Mouse (Mus musculus) small intestine, adult 2 months (tissue): ENCODE data around the gene Taok3. TPM values are rescaled to one million over a fixed set of nuclear protein-coding genes. Genes with fewer than 3 reads are reported as not detected.

Source experiments
- H3K27ac ChIP-seq: fragments of 200-500 bp; 2 replicates; pipeline ENCODE4 v1.5.1; 2012; ENCODE audit warnings: low read depth, low read length, control low read depth, inconsistent platforms; ENCODE audit not compliant: insufficient read depth
- H3K27me3 ChIP-seq: fragments of 200-500 bp; 2 replicates; pipeline ENCODE4 v1.6.1; 2012; ENCODE audit warnings: mild to moderate bottlenecking, moderate library complexity, low read length, inconsistent platforms; ENCODE audit not compliant: control insufficient read depth, insufficient read depth
- H3K36me3 ChIP-seq: fragments of 200-500 bp; 2 replicates; pipeline ENCODE4 v1.6.1; 2012; ENCODE audit warnings: mild to moderate bottlenecking, low read length, control low read depth, inconsistent platforms; ENCODE audit not compliant: control insufficient read depth, insufficient read depth
- H3K4me1 ChIP-seq: fragments of 200-500 bp; 2 replicates; pipeline ENCODE4 v1.6.1; 2012; ENCODE audit warnings: low read length, inconsistent platforms, mixed read lengths; ENCODE audit not compliant: control insufficient read depth, insufficient read depth, insufficient read length
- H3K4me3 ChIP-seq: fragments of 200-500 bp; 2 replicates; pipeline ENCODE4 v1.5.1; 2012; ENCODE audit warnings: low read depth, mild to moderate bottlenecking, control low read depth, inconsistent platforms, low read length, moderate library complexity
- CTCF ChIP-seq: fragments of 200-500 bp; IDR thresholded peaks from 2 replicates; pipeline ENCODE4 v1.5.1; 2012; ENCODE audit warnings: low read depth, mild to moderate bottlenecking, control low read depth, inconsistent platforms, low read length, moderate library complexity, mixed read lengths; ENCODE audit not compliant: insufficient replicate concordance, insufficient read length; ENCODE audit errors: extremely low read depth
- POLR2A ChIP-seq: fragments of 200-500 bp; IDR thresholded peaks from 2 replicates; pipeline ENCODE4 v1.6.1; 2012; ENCODE audit warnings: low read depth, mild to moderate bottlenecking, control low read depth, inconsistent platforms, low read length, moderate library complexity
- WGBS: fragments of 180-500 bp; shearing (Covaris S2); methylation state at CpG from one replicate; pipeline ENCODE4 v1.1.7; 2018; 5-methylcytosine and 5-hydroxymethylcytosine counted together
- polyA plus RNA-seq: library from polyadenylated mRNA; depleted of rRNA; stranded (reverse); fragments of >200 nt; gene quantifications from 2 replicates; pipeline ENCODE4 v1.2.3, GENCODE M21; 2012

The Taok3 gene
- polyA plus RNA-seq, 1 experiment, result 32.0 TPM

DNA sequence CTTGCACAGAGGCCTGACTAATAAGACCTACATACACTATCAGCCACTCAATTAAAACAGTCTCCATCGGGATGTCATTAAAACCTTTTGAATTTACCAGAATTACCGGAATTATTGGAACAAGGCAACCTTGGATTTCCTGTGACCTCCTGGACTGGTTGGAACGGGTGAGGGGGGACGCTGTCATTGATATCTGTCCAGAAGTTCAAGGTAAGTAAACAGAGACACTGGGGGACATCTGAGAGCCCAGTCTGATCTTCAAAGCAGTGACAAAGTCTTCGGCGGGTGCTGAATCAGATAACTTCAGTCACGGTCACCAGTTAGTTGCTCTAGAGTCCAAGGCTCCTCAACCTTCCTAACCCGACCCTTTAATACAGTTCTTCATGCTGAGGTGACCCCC lies 175.1 kb downstream of the Taok3 start:
- 83% methylated on average over 8 of the region's 8 CpGs for WGBS
- no peak for TF ChIP-seq POLR2A
- no peak for TF ChIP-seq CTCF
- Histone ChIP-seq H3K27me3 (no peaks in the 10 kb centered on the region), H3K36me3 (no peaks in the 10 kb centered on the region), H3K4me1 (no peaks in the 10 kb centered on the region), H3K4me3 (no peak overlapping the region), H3K27ac (no peak overlapping the region)

DNA sequence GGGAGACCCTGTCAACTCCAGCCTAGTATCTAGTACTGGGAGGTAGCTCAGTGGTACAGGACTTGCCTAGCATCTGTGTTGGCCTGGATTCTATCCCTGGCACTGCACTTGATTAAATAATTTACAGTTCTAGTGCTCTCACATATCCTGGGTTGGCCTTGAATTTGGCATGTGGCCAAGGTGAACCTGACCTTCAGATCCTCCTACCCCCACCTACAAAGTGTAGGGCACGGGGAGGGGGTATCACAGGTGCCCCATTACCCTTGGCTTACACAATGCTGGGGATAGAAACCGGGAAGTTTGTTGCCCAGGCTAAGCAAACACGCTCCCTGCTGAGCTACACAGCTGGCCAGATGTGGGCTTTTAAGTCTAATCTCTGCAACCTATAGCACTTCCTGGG lies 183.0 kb downstream of the Taok3 start:
- H3K27me3 ChIP-seq, result no peaks in the 10 kb centered on the region
- no peaks in the 10 kb centered on the region for H3K4me1 ChIP-seq
- H3K36me3 ChIP-seq, result no peaks in the 10 kb centered on the region
- H3K27ac ChIP-seq, result no peak overlapping the region
- TF ChIP-seq POLR2A, result no peak
- WGBS, result 23% methylated on average over 3 of the region's 3 CpGs
- H3K4me3 ChIP-seq, result no peak overlapping the region

DNA sequence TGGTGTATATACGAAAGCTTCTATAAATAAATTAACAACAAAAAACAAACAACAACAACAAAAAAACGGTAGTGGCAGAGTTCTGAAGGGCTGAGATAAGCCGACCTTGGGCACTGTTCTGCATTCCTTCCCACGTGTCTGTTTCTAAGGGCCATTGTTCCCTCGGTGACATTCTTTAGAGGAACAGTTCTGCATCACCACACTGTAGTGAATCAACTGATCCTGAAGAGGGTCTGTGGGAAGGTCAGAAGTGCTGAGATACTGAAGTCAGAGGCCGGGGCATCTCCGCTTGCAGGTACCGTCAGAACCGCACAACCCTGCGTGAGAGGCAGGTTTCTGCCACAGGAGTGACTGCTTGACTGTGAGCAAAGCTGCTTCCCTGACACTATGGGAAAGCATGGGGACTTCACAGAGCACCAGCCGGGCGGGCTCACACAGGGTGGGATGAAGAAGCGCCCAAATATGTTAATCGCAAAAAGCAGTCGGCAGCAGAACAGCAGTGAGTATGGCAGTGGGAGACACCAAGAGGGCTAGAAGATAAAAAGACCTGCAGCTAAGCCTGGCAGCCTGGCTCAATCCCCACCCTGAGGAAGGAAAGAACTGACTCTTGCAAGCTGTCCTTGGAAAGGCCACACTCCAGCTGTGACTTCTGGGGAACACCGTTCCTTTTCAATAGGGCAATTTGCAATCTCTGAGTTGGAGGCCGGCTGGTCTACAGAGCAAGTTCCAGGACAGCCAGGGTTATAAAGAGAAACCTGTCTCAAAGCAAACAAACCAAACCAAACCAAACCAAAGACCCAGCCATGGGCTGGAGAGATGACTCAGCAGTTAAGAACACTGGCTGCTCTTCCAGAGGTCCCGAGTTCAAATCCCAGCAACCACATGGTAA lies 184.0 kb downstream of the Taok3 start:
- Histone ChIP-seq H3K36me3 (no peaks in the 10 kb centered on the region), H3K4me3 (no peak overlapping the region), H3K27me3 (no peaks in the 10 kb centered on the region), H3K4me1 (no peaks in the 10 kb centered on the region), H3K27ac (no peak overlapping the region)
- no peak for TF ChIP-seq CTCF
- no peak for TF ChIP-seq POLR2A
- 62% methylated on average over 18 of the region's 18 CpGs for WGBS

DNA sequence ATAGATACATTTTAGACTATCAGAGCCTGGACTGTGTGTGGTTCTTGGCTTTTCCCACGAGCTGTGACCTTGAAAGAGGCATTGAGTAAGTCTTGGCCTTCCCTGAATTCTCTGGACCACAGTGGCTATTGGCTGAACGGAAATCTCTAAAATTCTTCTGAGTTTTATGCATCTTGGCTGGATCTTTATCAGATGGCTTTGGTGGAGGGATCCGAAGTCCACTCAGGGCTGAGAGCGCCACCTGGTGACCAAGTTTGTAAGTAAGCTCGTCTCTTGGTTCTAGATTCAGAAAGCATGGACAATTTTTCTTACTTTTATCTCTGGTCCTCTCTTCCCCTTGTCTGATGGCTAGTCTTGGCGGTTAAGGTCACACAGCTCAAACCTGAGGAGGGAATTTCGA lies 185.0 kb downstream of the Taok3 start:
- 37% methylated on average over 7 of the region's 7 CpGs for WGBS
- no peak for TF ChIP-seq POLR2A
- peak; percentile 77; the same call in 1 of the 2 replicates for TF ChIP-seq CTCF

DNA sequence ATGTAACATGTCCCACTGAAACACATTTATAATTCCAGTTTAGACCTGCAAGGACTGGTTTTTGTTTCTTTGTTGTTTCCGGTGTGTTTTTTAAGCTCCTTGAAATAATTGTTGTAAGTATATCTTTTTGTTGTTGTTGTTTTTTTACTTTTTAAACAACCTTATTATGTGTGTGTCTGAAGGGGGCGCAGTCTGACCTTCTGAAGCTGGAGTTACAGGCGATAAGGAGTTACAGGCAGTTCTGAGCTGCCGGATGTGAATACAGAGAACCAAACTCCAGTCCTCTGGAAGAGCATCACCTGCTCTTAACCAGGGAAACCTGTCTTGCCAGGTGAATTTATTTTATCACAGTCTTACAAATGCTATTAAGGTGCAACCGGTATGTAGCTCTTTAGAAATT lies 185.8 kb downstream of the Taok3 start:
- no peak overlapping the region for H3K27ac ChIP-seq
- 77% methylated on average over 5 of the region's 5 CpGs for WGBS
- no peaks in the 10 kb centered on the region for H3K27me3 ChIP-seq
- no peak overlapping the region for H3K4me3 ChIP-seq
- H3K4me1 ChIP-seq, result no peaks in the 10 kb centered on the region
- H3K36me3 ChIP-seq, result no peaks in the 10 kb centered on the region
- TF ChIP-seq POLR2A, result no peak
- TF ChIP-seq CTCF, result no peak

More for the DNA sequence above, 185.0 kb downstream of the Taok3 start:
- H3K4me3 ChIP-seq, result no peak overlapping the region
- no peak overlapping the region for H3K27ac ChIP-seq
- H3K36me3 ChIP-seq, result no peaks in the 10 kb centered on the region
- H3K27me3 ChIP-seq, result no peaks in the 10 kb centered on the region
- no peaks in the 10 kb centered on the region for H3K4me1 ChIP-seq

DNA sequence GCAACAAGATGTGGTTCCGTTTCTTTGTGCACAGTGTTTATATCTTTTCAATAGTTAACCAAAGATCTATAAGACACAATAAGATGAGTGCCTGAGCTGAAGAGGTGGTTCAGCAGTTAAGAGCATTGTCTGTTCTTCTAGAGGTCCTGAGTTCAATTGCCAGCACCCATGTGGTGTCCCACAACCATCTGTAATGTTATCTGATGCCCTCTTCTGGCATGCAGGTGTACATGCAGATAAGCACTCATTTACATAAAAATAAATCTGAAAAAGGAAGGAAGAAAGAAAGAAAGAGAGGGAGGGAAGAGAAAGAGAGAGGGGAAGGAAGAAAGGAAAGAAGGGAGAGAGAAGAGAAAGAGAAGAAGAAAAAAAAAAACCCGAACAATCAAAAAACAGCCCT lies 186.9 kb downstream of the Taok3 start:
- WGBS, result 92% methylated on average over 2 of the region's 2 CpGs
- TF ChIP-seq POLR2A, result no peak
- Histone ChIP-seq H3K4me3 (no peak overlapping the region), H3K36me3 (no peaks in the 10 kb centered on the region), H3K27ac (no peak overlapping the region), H3K4me1 (no peaks in the 10 kb centered on the region), H3K27me3 (no peaks in the 10 kb centered on the region)

DNA sequence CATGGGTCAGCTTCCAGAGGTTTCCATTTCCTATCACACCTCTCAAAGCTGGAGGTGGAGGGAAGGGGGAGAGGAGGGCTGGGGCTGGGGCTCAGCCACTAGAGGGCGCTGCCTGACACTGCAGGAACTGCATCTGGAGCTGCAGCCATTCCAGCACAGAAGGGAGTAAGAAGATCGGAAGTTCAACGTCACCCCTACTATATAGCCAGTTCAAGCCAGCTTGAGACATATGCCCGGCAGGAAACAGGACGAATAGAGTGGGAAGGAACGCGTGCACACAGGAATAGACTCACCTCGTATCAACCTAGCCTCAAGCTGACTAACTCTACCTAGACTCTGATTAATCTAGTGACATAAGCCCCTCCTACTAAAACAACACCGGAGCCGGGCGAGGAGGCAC lies 187.8 kb downstream of the Taok3 start:
- Histone ChIP-seq H3K4me3 (no peak overlapping the region), H3K4me1 (no peaks in the 10 kb centered on the region), H3K27me3 (no peaks in the 10 kb centered on the region), H3K36me3 (no peaks in the 10 kb centered on the region), H3K27ac (no peak overlapping the region)
- TF ChIP-seq POLR2A (no peak), CTCF (peak; percentile 92)
- 7% methylated on average over 11 of the region's 11 CpGs for WGBS
